Comparison of ENCODE assay signal across 8 mouse cellular contexts in genomic region chr1:180904815-180905080, GRCm38 (mm10). TPM values are rescaled to one million over a fixed set of nuclear protein-coding genes. Genes with fewer than 3 reads are reported as not detected.
A peak's percentile ranks its signal among the peaks of the same experiment; 100 is the strongest.
DNase-seq lines count a peak whose midpoint lies in the region; ATAC-seq and TF ChIP-seq lines count a peak whose summit lies in the region.

No protein-coding gene starts in this region.

- ATAC-seq in heart, postnatal 0 days (ENCODE audit: insufficient read depth, low read depth): no peak
- ATAC-seq in hindbrain, embryonic 14.5 days (ENCODE audit: low FRiP score): no peak
- ATAC-seq in midbrain, embryonic 14.5 days (ENCODE audit: low FRiP score, low TSS enrichment): no peak

- peak overlapping the region; percentile 80 for H3K4me2 ChIP-seq in heart, postnatal 0 days (ENCODE audit: low read depth, low read length)
- H3K4me2 ChIP-seq in hindbrain, embryonic 14.5 days (replicated peaks): peak overlapping the region; percentile 85
- peak overlapping the region; percentile 94 for H3K4me2 ChIP-seq in midbrain, embryonic 14.5 days (ENCODE audit: low read length)

- no peaks in the 10 kb centered on the region for H3K27me3 ChIP-seq in heart, postnatal 0 days (ENCODE audit: control insufficient read depth, insufficient read depth, low read length)
- no peaks in the 10 kb centered on the region for H3K27me3 ChIP-seq in hindbrain, embryonic 14.5 days (ENCODE audit: control insufficient read depth, insufficient read depth, low read length)
- no peaks in the 10 kb centered on the region for H3K27me3 ChIP-seq in midbrain, embryonic 14.5 days (ENCODE audit: control insufficient read depth, insufficient read depth, low read length)

- H3K4me1 ChIP-seq in heart, postnatal 0 days (ENCODE audit: control insufficient read depth, insufficient read depth): peaks cover 12% of the 10 kb centered on the region
- H3K4me1 ChIP-seq in bone marrow macrophage, adult 2 months (ENCODE audit: control insufficient read depth, insufficient read depth, low read length): peaks cover 9% of the 10 kb centered on the region
- peaks cover 15% of the 10 kb centered on the region for H3K4me1 ChIP-seq in hindbrain, embryonic 14.5 days (replicated peaks; ENCODE audit: control insufficient read depth, insufficient read depth, low read length)
- H3K4me1 ChIP-seq in midbrain, embryonic 14.5 days (ENCODE audit: control insufficient read depth, insufficient read depth, low read length): peaks cover 6% of the 10 kb centered on the region

- no peak for DNase-seq in heart, postnatal 0 days (ENCODE audit: low spot score)
- DNase-seq in heart, postnatal 4 days: no peak
- DNase-seq in hindbrain, embryonic 14.5 days (ENCODE audit: low spot score): no peak
- no peak for DNase-seq in midbrain, embryonic 14.5 days
- no peak for DNase-seq in gastrocnemius, adult 18-20 months (ENCODE audit: low spot score)
- no peak for DNase-seq in spleen, adult 18-20 months
- no peak for DNase-seq in gastrocnemius, adult 8-10 months (ENCODE audit: low spot score in 2 of 2)

- no peak for TF ChIP-seq CTCF in heart, postnatal 0 days (IDR thresholded peaks at IDR 0.05; ENCODE audit: low read depth)
- no peak for TF ChIP-seq CTCF in bone marrow macrophage, adult 2 months (IDR thresholded peaks at IDR 0.05; ENCODE audit: low read depth, low read length)

- no peak for TF ChIP-seq EP300 in heart, postnatal 0 days (IDR thresholded peaks at IDR 0.05; ENCODE audit: low read depth)

- 3% methylated on average over 5 of the region's 5 CpGs for WGBS in heart, postnatal 0 days
- 3% methylated on average over 5 of the region's 5 CpGs for WGBS in hindbrain, embryonic 14.5 days
- WGBS in midbrain, embryonic 14.5 days: 4% methylated on average over 5 of the region's 5 CpGs

- TF ChIP-seq POLR2A in bone marrow macrophage, adult 2 months (IDR thresholded peaks at IDR 0.05; ENCODE audit: borderline replicate concordance, low read depth, low read length): no peak

- peak overlapping the region; percentile 71 for H3K9ac ChIP-seq in heart, postnatal 0 days (replicated peaks; ENCODE audit: low read depth, low read length)
- H3K9ac ChIP-seq in hindbrain, embryonic 14.5 days: peak overlapping the region; percentile 79
- peak overlapping the region; percentile 94 for H3K9ac ChIP-seq in midbrain, embryonic 14.5 days (replicated peaks; ENCODE audit: low read length)

- H3K27ac ChIP-seq in heart, postnatal 0 days (ENCODE audit: low read depth): no peak overlapping the region
- peak overlapping the region; percentile 36 for H3K27ac ChIP-seq in bone marrow macrophage, adult 2 months (ENCODE audit: insufficient read depth, low read depth, low read length)
- peak overlapping the region; percentile 82 for H3K27ac ChIP-seq in hindbrain, embryonic 14.5 days
- peak overlapping the region; percentile 87; the same call in 1 of the 2 replicates for H3K27ac ChIP-seq in midbrain, embryonic 14.5 days (replicated peaks; ENCODE audit: low read depth, low read length)

- peak overlapping the region; percentile 69 for H3K4me3 ChIP-seq in heart, postnatal 0 days (ENCODE audit: low read depth, low read length)
- H3K4me3 ChIP-seq in bone marrow macrophage, adult 2 months (ENCODE audit: insufficient read depth, low read length): peak overlapping the region; percentile 88
- H3K4me3 ChIP-seq in hindbrain, embryonic 14.5 days (replicated peaks; ENCODE audit: low read length): peak overlapping the region; percentile 72
- peak overlapping the region; percentile 85 for H3K4me3 ChIP-seq in midbrain, embryonic 14.5 days (replicated peaks; ENCODE audit: low read depth, low read length)

- no peaks in the 10 kb centered on the region for H3K9me3 ChIP-seq in heart, postnatal 0 days (replicated peaks; ENCODE audit: control insufficient read depth, low read length)
- no peaks in the 10 kb centered on the region for H3K9me3 ChIP-seq in hindbrain, embryonic 14.5 days (ENCODE audit: control insufficient read depth, low read length)
- H3K9me3 ChIP-seq in midbrain, embryonic 14.5 days (ENCODE audit: control insufficient read depth, low read length): no peaks in the 10 kb centered on the region

- H3K36me3 ChIP-seq in heart, postnatal 0 days (replicated peaks; ENCODE audit: control insufficient read depth, insufficient read depth, low read length): peaks cover 17% of the 10 kb centered on the region
- peaks cover 31% of the 10 kb centered on the region for H3K36me3 ChIP-seq in hindbrain, embryonic 14.5 days (replicated peaks; ENCODE audit: control insufficient read depth, insufficient read depth)
- peaks cover 27% of the 10 kb centered on the region for H3K36me3 ChIP-seq in midbrain, embryonic 14.5 days (ENCODE audit: control insufficient read depth, insufficient read depth, low read length)

RNA-seq across cellular contexts. Expression of gene Pycr2, which starts 0.7 kb away (rescaled TPM):
- total RNA-seq in heart, postnatal 0 days (2014; rRNA removed; ENCODE audit: low replicate concordance): 33.0 and 36.4 TPM in 2 replicates
- 34.1 and 35.5 TPM in 2 replicates for polyA plus RNA-seq in heart, postnatal 0 days (2015; fragmentation: Nextera tagmentation; extraction: Ambion mirVana)
- total RNA-seq in heart, postnatal 4 days (2021): 10 to 100 TPM; 16.1 to 18.8 TPM
- 19.2 and 20.9 TPM in 2 replicates for polyA plus RNA-seq in bone marrow macrophage, adult 2 months (2012; ENCODE audit: insufficient read depth, insufficient read length, missing spikeins)
- polyA plus RNA-seq in hindbrain, embryonic 14.5 days (2014; fragmentation: Nextera tagmentation; extraction: Ambion mirVana): 63.0 and 68.0 TPM in 2 replicates
- polyA plus RNA-seq in midbrain, embryonic 14.5 days (2014; fragmentation: Nextera tagmentation; extraction: Ambion mirVana): 67.2 and 69.9 TPM in 2 replicates
- total RNA-seq in gastrocnemius, adult 18-20 months (2021): 10 to 100 TPM in 1 of 2 experiments, 1 to 10 TPM in 1; 9.9 to 10.9 TPM
- total RNA-seq in gastrocnemius, adult 8-10 months (2022): 10 to 100 TPM in 3 of 4 experiments, 1 to 10 TPM in 1; 9.3 to 11.4 (median 10.8) TPM

RNA-seq across cellular contexts. Expression of gene Lefty2, which starts 11.8 kb away (rescaled TPM):
- total RNA-seq in heart, postnatal 0 days (2014; rRNA removed; ENCODE audit: low replicate concordance): not detected in 2 replicates
- 0.05 and 0.07 TPM in 2 replicates for polyA plus RNA-seq in heart, postnatal 0 days (2015; fragmentation: Nextera tagmentation; extraction: Ambion mirVana)
- not detected for total RNA-seq in heart, postnatal 4 days (2021)
- polyA plus RNA-seq in bone marrow macrophage, adult 2 months (2012; ENCODE audit: insufficient read depth, insufficient read length, missing spikeins): not detected in 2 replicates
- 1.5 and 3.2 TPM in 2 replicates for polyA plus RNA-seq in hindbrain, embryonic 14.5 days (2014; fragmentation: Nextera tagmentation; extraction: Ambion mirVana)
- polyA plus RNA-seq in midbrain, embryonic 14.5 days (2014; fragmentation: Nextera tagmentation; extraction: Ambion mirVana): 1.3 and 2.0 TPM in 2 replicates
- not detected for total RNA-seq in gastrocnemius, adult 18-20 months (2021)
- not detected for total RNA-seq in gastrocnemius, adult 8-10 months (2022)

RNA-seq across cellular contexts. Expression of gene Lefty1, which starts 30.1 kb away (rescaled TPM):
- total RNA-seq in heart, postnatal 0 days (2014; rRNA removed; ENCODE audit: low replicate concordance): 1.2 and 1.3 TPM in 2 replicates
- 1.6 and 1.7 TPM in 2 replicates for polyA plus RNA-seq in heart, postnatal 0 days (2015; fragmentation: Nextera tagmentation; extraction: Ambion mirVana)
- total RNA-seq in heart, postnatal 4 days (2021): under 1 TPM; 0.48 to 0.79 TPM
- polyA plus RNA-seq in bone marrow macrophage, adult 2 months (2012; ENCODE audit: insufficient read depth, insufficient read length, missing spikeins): not detected in 2 replicates
- polyA plus RNA-seq in hindbrain, embryonic 14.5 days (2014; fragmentation: Nextera tagmentation; extraction: Ambion mirVana): 0.20 and 0.41 TPM in 2 replicates
- 0.28 TPM in 1 of 2 replicates, not detected in the other for polyA plus RNA-seq in midbrain, embryonic 14.5 days (2014; fragmentation: Nextera tagmentation; extraction: Ambion mirVana)
- total RNA-seq in gastrocnemius, adult 18-20 months (2021): under 1 TPM; 0.23 to 0.26 TPM
- under 1 TPM in 3 of 4 experiments, not detected in 1; 0.19 to 0.34 (median 0.24) TPM for total RNA-seq in gastrocnemius, adult 8-10 months (2022)

RNA-seq across cellular contexts. Expression of gene Tmem63a, which starts 37.4 kb away (rescaled TPM):
- total RNA-seq in heart, postnatal 0 days (2014; rRNA removed; ENCODE audit: low replicate concordance): 17.2 and 30.5 TPM in 2 replicates
- 8.5 and 9.6 TPM in 2 replicates for polyA plus RNA-seq in heart, postnatal 0 days (2015; fragmentation: Nextera tagmentation; extraction: Ambion mirVana)
- total RNA-seq in heart, postnatal 4 days (2021): 10 to 100 TPM; 17.7 to 18.0 TPM
- 23.4 and 23.9 TPM in 2 replicates for polyA plus RNA-seq in bone marrow macrophage, adult 2 months (2012; ENCODE audit: insufficient read depth, insufficient read length, missing spikeins)
- 1.5 and 1.6 TPM in 2 replicates for polyA plus RNA-seq in hindbrain, embryonic 14.5 days (2014; fragmentation: Nextera tagmentation; extraction: Ambion mirVana)
- 0.36 and 1.2 TPM in 2 replicates for polyA plus RNA-seq in midbrain, embryonic 14.5 days (2014; fragmentation: Nextera tagmentation; extraction: Ambion mirVana)
- total RNA-seq in gastrocnemius, adult 18-20 months (2021): 10 to 100 TPM; 14.5 to 15.6 TPM
- 10 to 100 TPM; 14.9 to 18.2 (median 16.2) TPM for total RNA-seq in gastrocnemius, adult 8-10 months (2022)

RNA-seq across cellular contexts. Expression of gene Sde2, which starts 53.8 kb away (rescaled TPM):
- total RNA-seq in heart, postnatal 0 days (2014; rRNA removed; ENCODE audit: low replicate concordance): 9.8 and 16.9 TPM in 2 replicates
- polyA plus RNA-seq in heart, postnatal 0 days (2015; fragmentation: Nextera tagmentation; extraction: Ambion mirVana): 14.4 and 15.8 TPM in 2 replicates
- 10 to 100 TPM; 17.7 to 19.8 TPM for total RNA-seq in heart, postnatal 4 days (2021)
- polyA plus RNA-seq in bone marrow macrophage, adult 2 months (2012; ENCODE audit: insufficient read depth, insufficient read length, missing spikeins): 17.0 and 20.2 TPM in 2 replicates
- 26.9 and 28.2 TPM in 2 replicates for polyA plus RNA-seq in hindbrain, embryonic 14.5 days (2014; fragmentation: Nextera tagmentation; extraction: Ambion mirVana)
- 26.1 and 28.7 TPM in 2 replicates for polyA plus RNA-seq in midbrain, embryonic 14.5 days (2014; fragmentation: Nextera tagmentation; extraction: Ambion mirVana)
- total RNA-seq in gastrocnemius, adult 18-20 months (2021): 1 to 10 TPM; 7.1 to 9.6 TPM
- 1 to 10 TPM; 6.8 to 8.4 (median 7.6) TPM for total RNA-seq in gastrocnemius, adult 8-10 months (2022)
